Mouse (Mus musculus): ENCODE results near the gene Ankrd55. TPM values are rescaled to one million over a fixed set of nuclear protein-coding genes. Genes with fewer than 3 reads are reported as not detected.

Ankrd55 gene
- polyA plus RNA-seq, 1 experiment, result 0.27 TPM

- WGBS, result 84% methylated on average over 14 of the region's 14 CpGs
Observed at GRCm38 (mm10) chr13:112348896-112349484, 60.7 kb downstream of the Ankrd55 start.

DNA sequence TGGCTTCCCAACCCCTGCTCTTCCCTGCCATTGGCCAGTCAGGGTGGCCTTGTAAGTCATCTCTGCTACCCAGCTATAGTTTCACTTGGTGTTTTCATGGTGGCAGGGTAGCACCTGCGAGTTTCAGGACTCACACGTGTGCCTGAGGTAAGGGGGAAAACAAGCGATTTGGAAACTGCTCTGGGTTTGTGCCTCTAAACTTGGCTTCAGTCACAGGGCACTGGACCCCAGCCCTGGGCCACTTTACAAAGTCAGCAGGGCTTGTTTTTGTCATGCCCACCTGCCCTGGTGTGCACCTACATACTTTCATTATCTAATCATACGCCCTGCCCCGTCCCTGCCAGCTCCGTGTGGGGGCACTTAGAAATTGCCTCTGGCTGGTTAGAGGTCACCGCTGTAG lies 61.2 kb downstream of the Ankrd55 start:
- 77% methylated on average over 7 of the region's 7 CpGs for WGBS
- TF ChIP-seq CTCF (IDR thresholded peaks at IDR 0.05; ENCODE audit: extremely low read depth, insufficient read length, insufficient replicate concordance, low read depth, low read length) (no peak), POLR2A (IDR thresholded peaks at IDR 0.05; ENCODE audit: low read depth, low read length) (no peak)
- H3K4me3 ChIP-seq (ENCODE audit: low read depth, low read length), result no peak overlapping the region
- H3K36me3 ChIP-seq (ENCODE audit: control insufficient read depth, insufficient read depth, low read length), result no peaks in the 10 kb centered on the region
- H3K27ac ChIP-seq (ENCODE audit: insufficient read depth, low read depth, low read length), result peak overlapping the region; percentile 33; the same call in 1 of the 2 replicates
- H3K27me3 ChIP-seq (ENCODE audit: control insufficient read depth, insufficient read depth, low read length), result no peaks in the 10 kb centered on the region
- no peaks in the 10 kb centered on the region for H3K4me1 ChIP-seq (ENCODE audit: control insufficient read depth, insufficient read depth, insufficient read length, low read length)

More at GRCm38 (mm10) chr13:112348896-112349484, 60.7 kb downstream of the Ankrd55 start:
- Histone ChIP-seq H3K4me3 (ENCODE audit: low read depth, low read length) (no peak overlapping the region), H3K27me3 (ENCODE audit: control insufficient read depth, insufficient read depth, low read length) (no peaks in the 10 kb centered on the region), H3K36me3 (ENCODE audit: control insufficient read depth, insufficient read depth, low read length) (no peaks in the 10 kb centered on the region), H3K4me1 (ENCODE audit: control insufficient read depth, insufficient read depth, insufficient read length, low read length) (no peaks in the 10 kb centered on the region), H3K27ac (ENCODE audit: insufficient read depth, low read depth, low read length) (peak overlapping the region; percentile 46)
- TF ChIP-seq POLR2A (IDR thresholded peaks at IDR 0.05; ENCODE audit: low read depth, low read length), result no peak

GRCm38 (mm10) chr13:112351943-112352342 lies 63.7 kb downstream of the Ankrd55 start:
- no peaks in the 10 kb centered on the region for H3K36me3 ChIP-seq (ENCODE audit: control insufficient read depth, insufficient read depth, low read length)
- TF ChIP-seq POLR2A (IDR thresholded peaks at IDR 0.05; ENCODE audit: low read depth, low read length), result no peak
- no peak for TF ChIP-seq CTCF (IDR thresholded peaks at IDR 0.05; ENCODE audit: extremely low read depth, insufficient read length, insufficient replicate concordance, low read depth, low read length)
- WGBS, result 64% methylated on average over 8 of the region's 8 CpGs
- no peaks in the 10 kb centered on the region for H3K4me1 ChIP-seq (ENCODE audit: control insufficient read depth, insufficient read depth, insufficient read length, low read length)
- no peaks in the 10 kb centered on the region for H3K27me3 ChIP-seq (ENCODE audit: control insufficient read depth, insufficient read depth, low read length)
- H3K4me3 ChIP-seq (ENCODE audit: low read depth, low read length), result no peak overlapping the region
- no peak overlapping the region for H3K27ac ChIP-seq (ENCODE audit: insufficient read depth, low read depth, low read length)

- WGBS, result 43% methylated on average over 6 of the region's 6 CpGs
- H3K27ac ChIP-seq (ENCODE audit: insufficient read depth, low read depth, low read length), result no peak overlapping the region
- TF ChIP-seq POLR2A (IDR thresholded peaks at IDR 0.05; ENCODE audit: low read depth, low read length), result no peak
Observed at GRCm38 (mm10) chr13:112354109-112354867, 66.0 kb downstream of the Ankrd55 start.

DNA sequence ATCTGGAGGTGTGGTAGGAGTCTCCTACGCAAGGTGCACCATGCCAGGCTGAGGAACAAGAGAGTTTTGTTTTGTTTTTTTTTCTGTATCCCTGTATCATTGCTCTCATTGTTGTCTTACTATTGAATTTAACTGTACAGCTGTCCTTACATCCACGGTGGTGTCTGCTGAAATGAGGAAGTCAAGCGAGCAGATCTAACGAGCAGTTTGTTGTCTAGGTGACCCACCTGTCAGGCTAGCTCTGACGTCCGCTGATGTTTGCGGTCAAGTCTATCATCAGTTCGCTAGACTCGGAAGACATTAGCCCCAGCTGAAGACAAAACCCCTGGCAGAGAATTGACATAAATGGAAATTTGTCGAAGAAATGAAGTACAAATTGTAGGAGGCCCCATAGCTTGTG lies 66.7 kb downstream of the Ankrd55 start:
- Histone ChIP-seq H3K27ac (ENCODE audit: insufficient read depth, low read depth, low read length) (no peak overlapping the region), H3K36me3 (ENCODE audit: control insufficient read depth, insufficient read depth, low read length) (no peaks in the 10 kb centered on the region), H3K4me1 (ENCODE audit: control insufficient read depth, insufficient read depth, insufficient read length, low read length) (no peaks in the 10 kb centered on the region), H3K27me3 (ENCODE audit: control insufficient read depth, insufficient read depth, low read length) (no peaks in the 10 kb centered on the region), H3K4me3 (ENCODE audit: low read depth, low read length) (no peak overlapping the region)
- TF ChIP-seq POLR2A (IDR thresholded peaks at IDR 0.05; ENCODE audit: low read depth, low read length) (no peak), CTCF (IDR thresholded peaks at IDR 0.05; ENCODE audit: extremely low read depth, insufficient read length, insufficient replicate concordance, low read depth, low read length) (no peak)
- WGBS, result 62% methylated on average over 10 of the region's 10 CpGs

More at GRCm38 (mm10) chr13:112354109-112354867, 66.0 kb downstream of the Ankrd55 start:
- H3K27me3 ChIP-seq (ENCODE audit: control insufficient read depth, insufficient read depth, low read length), result no peaks in the 10 kb centered on the region
- no peaks in the 10 kb centered on the region for H3K36me3 ChIP-seq (ENCODE audit: control insufficient read depth, insufficient read depth, low read length)
- H3K4me1 ChIP-seq (ENCODE audit: control insufficient read depth, insufficient read depth, insufficient read length, low read length), result no peaks in the 10 kb centered on the region
- H3K4me3 ChIP-seq (ENCODE audit: low read depth, low read length), result no peak overlapping the region

- Histone ChIP-seq H3K27me3 (ENCODE audit: control insufficient read depth, insufficient read depth, low read length) (no peaks in the 10 kb centered on the region), H3K27ac (ENCODE audit: insufficient read depth, low read depth, low read length) (no peak overlapping the region), H3K4me3 (ENCODE audit: low read depth, low read length) (no peak overlapping the region), H3K36me3 (ENCODE audit: control insufficient read depth, insufficient read depth, low read length) (no peaks in the 10 kb centered on the region), H3K4me1 (ENCODE audit: control insufficient read depth, insufficient read depth, insufficient read length, low read length) (no peaks in the 10 kb centered on the region)
- no peak for TF ChIP-seq CTCF (IDR thresholded peaks at IDR 0.05; ENCODE audit: extremely low read depth, insufficient read length, insufficient replicate concordance, low read depth, low read length)
- WGBS, result 91% methylated on average over 20 of the region's 20 CpGs
Observed at GRCm38 (mm10) chr13:112355794-112356486, 67.7 kb downstream of the Ankrd55 start.

DNA sequence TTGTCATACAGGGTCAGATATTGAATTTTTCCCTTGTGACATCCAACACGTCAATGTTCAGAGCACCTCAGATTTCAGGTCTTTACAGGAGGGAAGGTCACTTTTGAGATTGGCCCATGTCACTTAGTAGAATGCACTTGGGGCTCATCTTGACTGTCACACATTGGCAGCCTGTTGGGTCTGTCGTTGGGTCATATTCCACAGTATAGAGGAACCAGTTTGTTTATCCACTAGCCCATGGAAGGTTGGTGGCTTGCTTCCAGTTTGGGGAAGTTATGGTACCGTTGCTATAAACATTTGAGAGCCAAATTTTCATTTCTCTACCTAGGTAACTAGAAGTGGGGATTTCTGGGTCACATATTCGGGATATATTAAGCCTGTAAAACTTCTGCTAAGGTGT lies 73.3 kb downstream of the Ankrd55 start:
- Histone ChIP-seq H3K4me1 (ENCODE audit: control insufficient read depth, insufficient read depth, insufficient read length, low read length) (peaks cover 3% of the 10 kb centered on the region), H3K4me3 (ENCODE audit: low read depth, low read length) (no peak overlapping the region), H3K27me3 (ENCODE audit: control insufficient read depth, insufficient read depth, low read length) (no peaks in the 10 kb centered on the region), H3K36me3 (ENCODE audit: control insufficient read depth, insufficient read depth, low read length) (no peaks in the 10 kb centered on the region), H3K27ac (ENCODE audit: insufficient read depth, low read depth, low read length) (no peak overlapping the region)
- TF ChIP-seq CTCF (IDR thresholded peaks at IDR 0.05; ENCODE audit: extremely low read depth, insufficient read length, insufficient replicate concordance, low read depth, low read length) (no peak), POLR2A (IDR thresholded peaks at IDR 0.05; ENCODE audit: low read depth, low read length) (no peak)
- 76% methylated on average over 4 of the region's 4 CpGs for WGBS
